Mouse (Mus musculus) B cell, adult 2 months (primary cell): ENCODE data around the gene Olfr1110.
"Not testable (repeated sequence)": the region's sequence is repeated elsewhere in the genome, so short reads cannot be mapped to it uniquely, and the experiment has no call there.

Experiments used
- DNase-seq, 2 experiments: peaks; one replicate each; pipeline ENCODE4 v3.0.0; 2022

Olfr1110 gene

GRCm38 (mm10) chr2:87140200-87140599 lies at the start of gene Olfr1110:
Gene Olfr1110, minus strand, starts transcription at chr2:87140300.
- DNase-seq, result no peak

DNA sequence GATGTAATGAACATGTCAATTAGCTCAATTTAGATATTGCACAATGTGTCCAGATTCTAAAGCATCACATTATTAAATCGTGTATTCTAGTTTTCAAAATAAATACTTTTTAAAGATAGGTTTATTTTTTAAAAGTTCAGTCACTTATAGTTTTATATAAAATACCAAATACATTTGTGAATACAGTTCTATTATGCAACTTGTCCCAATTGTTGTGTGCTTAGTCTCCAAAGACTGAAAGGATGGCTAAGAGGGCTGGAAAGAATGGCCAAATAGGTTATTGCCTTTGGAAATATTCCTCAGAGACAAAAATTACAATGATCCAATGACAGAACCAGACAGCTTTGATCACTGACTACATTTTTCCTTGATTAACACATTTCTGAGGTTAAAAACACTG lies 47.4 kb upstream of the Olfr1110 start, which contains the start of gene Olfr1112:
Gene Olfr1112 (plus strand): TSS at position 301 of the 400 bp plus-strand sequence.
- DNase-seq, result no peak

DNA sequence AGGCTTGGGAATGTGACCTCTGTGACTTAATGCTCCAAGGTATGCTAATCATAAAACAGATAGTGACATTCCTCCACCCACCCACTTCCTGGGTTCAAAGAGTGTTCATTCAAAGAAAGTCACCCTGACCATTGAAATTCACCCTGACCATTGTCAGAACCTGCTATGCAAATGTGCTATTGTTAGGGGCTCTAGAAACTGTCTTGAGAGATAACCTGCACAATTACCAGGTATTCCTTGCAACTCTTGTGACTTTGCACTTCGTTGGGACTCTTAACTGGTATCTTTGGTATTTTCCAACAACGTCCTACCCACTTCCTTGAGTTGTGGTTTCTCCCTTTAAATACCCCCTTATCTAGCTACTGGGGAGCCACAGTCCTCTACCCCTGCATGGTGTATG lies 27.6 kb upstream of the Olfr1110 start:
- DNase-seq, result not testable (repeated sequence)

GRCm38 (mm10) chr2:87152524-87152923 lies 12.4 kb upstream of the Olfr1110 start, which contains the start of gene Olfr1111:
Gene Olfr1111, minus strand, starts transcription at chr2:87152624.
- no peak for DNase-seq

GRCm38 (mm10) chr2:87114467-87114866 lies 25.6 kb downstream of the Olfr1110 start, which contains the start of gene Olfr259:
Gene Olfr259, minus strand, starts transcription at chr2:87114567.
- DNase-seq, result no peak

- DNase-seq, result no peak
Observed at GRCm38 (mm10) chr2:87095908-87096307, 44.2 kb downstream of the Olfr1110 start, which contains the start of gene Olfr1109. Gene Olfr1109, minus strand, starts transcription at chr2:87096008.
